Mouse (Mus musculus): ENCODE measurements around the gene Zdhhc4. TPM values are rescaled to one million over a fixed set of nuclear protein-coding genes. Genes with fewer than 3 reads are reported as not detected.

The Zdhhc4 gene
- polyA plus RNA-seq, 1 experiment from 2014 or later = 66.5 TPM

DNA sequence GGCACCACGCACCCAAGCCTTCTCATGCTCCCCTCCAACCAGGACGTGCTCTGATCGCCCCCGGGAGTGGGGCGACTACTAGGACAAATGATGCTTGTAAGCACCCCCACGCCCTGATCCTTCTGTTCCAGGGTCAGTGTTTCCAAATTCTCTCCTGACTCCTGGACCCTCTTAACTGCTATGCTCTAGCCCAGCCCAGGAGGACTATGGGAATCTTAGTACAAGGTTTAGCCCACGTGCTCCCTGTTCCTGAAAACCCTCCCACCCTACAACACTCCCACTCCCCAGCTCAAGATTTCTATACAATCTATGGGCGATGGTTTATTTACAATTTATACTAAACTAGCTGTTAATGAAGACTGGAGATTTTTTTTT, 13.6 kb downstream of the Zdhhc4 start:
- Histone ChIP-seq H3K9ac (no peak overlapping the region), H3K4me2 (peak overlapping the region; percentile 91), H3K9me3 (no peaks in the 10 kb centered on the region), H3K36me3 (peaks cover 45% of the 10 kb centered on the region), H3K4me3 (replicated peaks) (peak overlapping the region; percentile 91), H3K27ac (no peak overlapping the region), H3K27me3 (replicated peaks) (no peaks in the 10 kb centered on the region), H3K4me1 (peaks cover 16% of the 10 kb centered on the region)
- WGBS = 13% methylated on average over 8 of the region's 8 CpGs
- peak; percentile 7; the same call in 1 of the 2 replicates for ATAC-seq (ENCODE audit: insufficient read depth, low FRiP score, low read depth)

DNA sequence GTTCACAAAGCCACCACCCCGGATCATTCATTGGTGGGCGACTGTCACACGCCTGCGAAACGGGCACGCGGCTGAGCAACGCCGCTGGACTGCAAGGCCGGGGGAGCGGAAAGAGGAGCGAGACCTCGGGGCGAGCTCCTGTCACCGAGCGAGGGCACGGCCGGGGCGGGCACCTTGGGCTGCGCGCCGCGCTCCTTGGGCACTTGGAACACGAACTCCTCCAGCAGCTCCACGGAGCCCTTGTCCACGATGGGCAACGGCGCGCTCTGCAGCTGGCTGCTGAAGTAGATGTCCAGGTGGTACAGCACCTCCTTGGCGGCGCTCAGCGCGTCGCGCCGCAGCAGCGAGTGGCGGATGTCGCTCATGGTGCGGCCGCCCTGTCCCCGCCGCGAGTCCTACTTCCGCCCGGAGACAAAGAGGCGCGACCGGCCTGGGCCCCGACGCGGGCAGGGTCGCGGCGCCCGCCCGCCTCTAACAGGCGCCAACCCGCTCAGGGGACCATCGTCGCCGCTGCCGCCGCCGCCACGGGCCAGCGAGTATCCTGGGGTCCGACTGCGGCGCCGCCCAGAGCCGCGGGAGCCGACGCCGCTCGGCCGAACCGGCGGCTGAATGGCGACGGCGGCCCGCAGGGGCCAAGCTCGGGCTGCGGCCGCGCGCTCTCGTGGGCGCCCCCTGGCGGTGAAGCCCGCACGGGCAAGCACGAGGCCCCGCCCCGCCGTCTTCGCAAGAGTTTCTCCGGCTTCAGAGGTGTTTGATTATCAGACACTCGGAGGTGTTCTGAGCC, 14.1 kb downstream of the Zdhhc4 start, which contains the start of gene E130309D02Rik:
Gene E130309D02Rik, minus strand, starts transcription at position 631 of the 784 bp plus-strand sequence.
- Histone ChIP-seq H3K4me3 (replicated peaks) (peak within 1 kb of the TSS; percentile 91), H3K36me3 (peaks cover 51% of the 10 kb centered on the region), H3K4me2 (peak within 1 kb of the TSS; percentile 91), H3K9ac (peak within 1 kb of the TSS; percentile 83), H3K9me3 (no peaks in the 10 kb centered on the region), H3K27me3 (replicated peaks) (no peaks in the 10 kb centered on the region), H3K4me1 (peaks cover 16% of the 10 kb centered on the region), H3K27ac (peak within 1 kb of the TSS; percentile 87)
- peak; percentile 81 for ATAC-seq (ENCODE audit: insufficient read depth, low FRiP score, low read depth)
- under 1% methylated on average over 100 of the region's 101 CpGs for WGBS

- no peak for ATAC-seq (ENCODE audit: insufficient read depth, low FRiP score, low read depth)
- Histone ChIP-seq H3K27me3 (replicated peaks) (no peaks in the 10 kb centered on the region), H3K27ac (peak overlapping the region; percentile 87), H3K4me3 (replicated peaks) (peak overlapping the region; percentile 91), H3K9me3 (no peaks in the 10 kb centered on the region), H3K9ac (peak overlapping the region; percentile 83), H3K36me3 (peaks cover 55% of the 10 kb centered on the region), H3K4me2 (peak overlapping the region; percentile 91), H3K4me1 (peaks cover 16% of the 10 kb centered on the region)
- 1% methylated on average over 16 of the region's 16 CpGs for WGBS
These were observed 14.8 kb downstream of the Zdhhc4 start for GRCm38 (mm10) chr5:143314183-143314729.

- H3K4me1 ChIP-seq = peaks cover 16% of the 10 kb centered on the region
- H3K4me2 ChIP-seq = no peak overlapping the region
- no peaks in the 10 kb centered on the region for H3K27me3 ChIP-seq (replicated peaks)
- no peak overlapping the region for H3K4me3 ChIP-seq (replicated peaks)
- WGBS = 58% methylated on average over 8 of the region's 8 CpGs
- no peak overlapping the region for H3K9ac ChIP-seq
- no peaks in the 10 kb centered on the region for H3K9me3 ChIP-seq
- ATAC-seq (ENCODE audit: insufficient read depth, low FRiP score, low read depth) = no peak
- H3K27ac ChIP-seq = no peak overlapping the region
- H3K36me3 ChIP-seq = peaks cover 50% of the 10 kb centered on the region
These were observed 17.2 kb downstream of the Zdhhc4 start for GRCm38 (mm10) chr5:143311886-143312285.

DNA sequence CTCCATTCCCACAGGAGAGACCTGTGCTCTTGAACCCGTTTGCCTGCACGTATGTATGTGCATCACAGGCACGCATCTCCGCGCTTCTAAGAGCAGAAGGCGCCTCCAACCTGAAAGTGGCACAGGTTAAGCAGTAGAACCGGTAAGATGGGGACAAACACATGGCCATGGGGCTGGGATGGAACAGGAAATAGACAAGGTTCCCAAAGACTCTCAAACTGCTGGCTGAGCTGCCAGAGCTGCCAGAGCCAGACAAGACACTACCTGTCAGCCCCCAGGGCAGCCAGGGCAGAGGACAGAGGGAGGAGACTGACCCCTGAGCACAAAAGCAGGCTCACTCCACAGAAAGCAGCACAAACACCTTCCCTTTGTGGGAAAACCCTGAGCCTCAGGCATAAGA, 19.1 kb downstream of the Zdhhc4 start:
- Histone ChIP-seq H3K9ac (no peak overlapping the region), H3K4me3 (replicated peaks) (no peak overlapping the region), H3K27ac (no peak overlapping the region), H3K9me3 (no peaks in the 10 kb centered on the region), H3K4me2 (no peak overlapping the region), H3K27me3 (replicated peaks) (no peaks in the 10 kb centered on the region), H3K36me3 (peaks cover 62% of the 10 kb centered on the region), H3K4me1 (peaks cover 16% of the 10 kb centered on the region)
- 89% methylated on average over 7 of the region's 7 CpGs for WGBS
- ATAC-seq (ENCODE audit: insufficient read depth, low FRiP score, low read depth) = no peak

GRCm38 (mm10) chr5:143308825-143309224, 20.2 kb downstream of the Zdhhc4 start:
- no peaks in the 10 kb centered on the region for H3K27me3 ChIP-seq (replicated peaks)
- peaks cover 9% of the 10 kb centered on the region for H3K4me1 ChIP-seq
- WGBS = 76% methylated on average over 5 of the region's 5 CpGs
- H3K27ac ChIP-seq = no peak overlapping the region
- H3K4me3 ChIP-seq (replicated peaks) = no peak overlapping the region
- H3K9me3 ChIP-seq = no peaks in the 10 kb centered on the region
- H3K9ac ChIP-seq = no peak overlapping the region
- no peak for ATAC-seq (ENCODE audit: insufficient read depth, low FRiP score, low read depth)
- no peak overlapping the region for H3K4me2 ChIP-seq
- peaks cover 69% of the 10 kb centered on the region for H3K36me3 ChIP-seq

DNA sequence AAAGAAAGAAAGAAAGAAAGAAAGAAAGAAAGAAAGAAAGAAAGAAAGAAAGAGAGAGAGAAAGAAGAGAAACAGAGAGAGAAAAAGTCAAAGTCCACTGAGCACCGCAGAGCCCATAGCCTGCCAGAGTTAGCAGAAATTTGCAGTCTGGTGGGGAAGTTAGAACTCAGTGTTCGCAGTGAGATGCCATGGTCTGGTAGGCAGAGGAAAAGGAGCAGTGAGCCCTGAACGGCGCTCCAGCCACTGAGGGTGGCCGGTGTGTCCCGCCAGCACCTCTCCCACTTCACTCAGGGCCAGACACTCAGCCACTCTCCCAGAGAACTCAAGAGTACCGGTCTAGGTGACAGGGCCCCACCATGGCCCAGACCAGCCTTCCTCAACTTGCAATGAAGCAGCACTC, 24.8 kb downstream of the Zdhhc4 start:
- no peaks in the 10 kb centered on the region for H3K4me1 ChIP-seq
- H3K9ac ChIP-seq = no peak overlapping the region
- no peak overlapping the region for H3K27ac ChIP-seq
- H3K27me3 ChIP-seq (replicated peaks) = no peaks in the 10 kb centered on the region
- no peaks in the 10 kb centered on the region for H3K9me3 ChIP-seq
- ATAC-seq (ENCODE audit: insufficient read depth, low FRiP score, low read depth) = no peak
- no peak overlapping the region for H3K4me3 ChIP-seq (replicated peaks)
- peaks cover 61% of the 10 kb centered on the region for H3K36me3 ChIP-seq
- 88% methylated on average over 7 of the region's 7 CpGs for WGBS
- no peak overlapping the region for H3K4me2 ChIP-seq

GRCm38 (mm10) chr5:143301296-143301695, 27.8 kb downstream of the Zdhhc4 start:
- Histone ChIP-seq H3K9ac (no peak overlapping the region), H3K36me3 (peaks cover 44% of the 10 kb centered on the region), H3K9me3 (no peaks in the 10 kb centered on the region), H3K27ac (no peak overlapping the region), H3K4me1 (no peaks in the 10 kb centered on the region), H3K4me3 (replicated peaks) (no peak overlapping the region), H3K27me3 (replicated peaks) (no peaks in the 10 kb centered on the region), H3K4me2 (no peak overlapping the region)
- whole genome bisulfite sequencing = 79% methylated on average over 8 of the region's 8 CpGs
- ATAC-seq (ENCODE audit: insufficient read depth, low FRiP score, low read depth) = no peak; the same call in 1 of the 2 replicates

DNA sequence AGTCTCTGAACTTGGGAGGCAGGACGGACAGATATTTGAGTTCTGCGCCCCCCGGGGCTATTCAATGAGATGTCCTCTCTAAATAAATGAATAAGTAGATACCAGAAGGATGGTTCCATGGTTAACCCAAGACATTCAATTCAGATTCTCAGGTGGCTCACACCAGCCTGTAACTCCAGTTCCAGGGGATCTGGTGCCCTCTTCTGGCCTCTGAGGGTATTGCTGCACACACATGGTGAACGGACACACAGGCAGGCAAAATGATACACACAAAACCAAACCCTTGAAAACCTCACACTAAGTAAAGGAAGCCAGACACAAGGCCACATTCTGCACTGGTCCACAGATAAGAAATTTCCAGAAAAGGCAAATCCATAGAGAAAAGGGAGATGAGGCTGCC, 29.4 kb downstream of the Zdhhc4 start:
- H3K27ac ChIP-seq = no peak overlapping the region
- WGBS = 92% methylated on average over 4 of the region's 4 CpGs
- no peak overlapping the region for H3K9ac ChIP-seq
- H3K36me3 ChIP-seq = peaks cover 28% of the 10 kb centered on the region
- H3K4me3 ChIP-seq (replicated peaks) = no peak overlapping the region
- ATAC-seq (ENCODE audit: insufficient read depth, low FRiP score, low read depth) = no peak
- no peaks in the 10 kb centered on the region for H3K9me3 ChIP-seq
- H3K4me2 ChIP-seq = no peak overlapping the region
- H3K27me3 ChIP-seq (replicated peaks) = no peaks in the 10 kb centered on the region
- H3K4me1 ChIP-seq = no peaks in the 10 kb centered on the region

GRCm38 (mm10) chr5:143298391-143298790, 30.7 kb downstream of the Zdhhc4 start:
- WGBS = 92% methylated on average over 7 of the region's 7 CpGs

DNA sequence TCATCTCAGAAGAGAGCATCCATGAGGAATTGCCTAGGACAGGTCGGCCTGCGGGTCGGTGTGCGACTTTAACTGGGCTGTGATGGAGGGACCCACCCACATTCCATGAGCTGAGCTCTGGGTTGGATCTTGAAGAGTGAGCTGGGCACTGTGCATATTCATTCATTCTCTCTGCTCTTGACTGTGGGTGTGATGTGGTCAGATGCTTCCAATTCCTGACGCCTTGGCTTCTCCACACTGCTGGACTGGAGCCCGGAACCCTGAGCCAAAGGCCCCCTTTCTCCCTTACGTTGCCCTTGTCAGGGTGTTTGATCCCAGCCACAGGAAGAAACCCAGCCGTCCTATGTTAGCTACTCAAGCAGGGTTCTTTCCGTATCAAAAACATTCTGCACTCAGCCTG, 31.1 kb downstream of the Zdhhc4 start:
- no peak overlapping the region for H3K4me2 ChIP-seq
- peaks cover 20% of the 10 kb centered on the region for H3K36me3 ChIP-seq
- 0 out of 2 replicates have a peak, but pooled peaks cover 8% of the 10 kb centered on the region for H3K4me1 ChIP-seq
- no peak overlapping the region for H3K4me3 ChIP-seq (replicated peaks)
- no peaks in the 10 kb centered on the region for H3K9me3 ChIP-seq
- 87% methylated on average over 9 of the region's 9 CpGs for WGBS
- peaks cover 17% of the 10 kb centered on the region for H3K27me3 ChIP-seq (replicated peaks)
- ATAC-seq (ENCODE audit: insufficient read depth, low FRiP score, low read depth) = no peak
- H3K9ac ChIP-seq = no peak overlapping the region
- no peak overlapping the region for H3K27ac ChIP-seq

More at GRCm38 (mm10) chr5:143298391-143298790, 30.7 kb downstream of the Zdhhc4 start:
- H3K9me3 ChIP-seq = no peaks in the 10 kb centered on the region
- no peak for ATAC-seq (ENCODE audit: insufficient read depth, low FRiP score, low read depth)
- H3K4me2 ChIP-seq = no peak overlapping the region
- no peak overlapping the region for H3K27ac ChIP-seq
- no peak overlapping the region for H3K9ac ChIP-seq
- no peak overlapping the region for H3K4me3 ChIP-seq (replicated peaks)
- 0 out of 2 replicates have a peak, but pooled peaks cover 4% of the 10 kb centered on the region for H3K4me1 ChIP-seq
- H3K27me3 ChIP-seq (replicated peaks) = peaks cover 13% of the 10 kb centered on the region
- peaks cover 21% of the 10 kb centered on the region for H3K36me3 ChIP-seq

- H3K4me3 ChIP-seq (replicated peaks) = no peak overlapping the region
- no peak overlapping the region for H3K27ac ChIP-seq
- no peak for ATAC-seq (ENCODE audit: insufficient read depth, low FRiP score, low read depth)
- peaks cover 36% of the 10 kb centered on the region for H3K27me3 ChIP-seq (replicated peaks)
- peaks cover 10% of the 10 kb centered on the region; the same call in 1 of the 2 replicates for H3K36me3 ChIP-seq
- H3K9me3 ChIP-seq = no peaks in the 10 kb centered on the region
- 0 out of 2 replicates have a peak, but pooled peaks cover 9% of the 10 kb centered on the region for H3K4me1 ChIP-seq
- H3K9ac ChIP-seq = no peak overlapping the region
- WGBS = 89% methylated on average over 2 of the region's 2 CpGs
- no peak overlapping the region for H3K4me2 ChIP-seq
These were observed 33.7 kb downstream of the Zdhhc4 start for GRCm38 (mm10) chr5:143295330-143295729.

All from stomach, embryonic 15.5 days (tissue).